Mouse (Mus musculus) megakaryocyte, embryonic 14.5 days (primary cell): ENCODE results near the gene Rpl24.

Experiments
- FLI1 ChIP-seq: IDR thresholded peaks from 2 replicates; pipeline ENCODE4 v1.6.1; 2012; ENCODE audit warnings: low read length, inconsistent platforms, mixed read lengths
- GATA1 ChIP-seq: IDR thresholded peaks from 3 replicates; pipeline ENCODE4 v1.6.1; 2012; ENCODE audit warnings: mixed read lengths, low read length, inconsistent platforms, borderline replicate concordance

- TF ChIP-seq GATA1 (no peak), FLI1 (no peak)
Measured at GRCm38 (mm10) chr16:55940781-55941180, 25.3 kb upstream of the Rpl24 start.
